Mouse (Mus musculus): ENCODE results near the gene Msx2. TPM values are rescaled to one million over a fixed set of nuclear protein-coding genes. Genes with fewer than 3 reads are reported as not detected.

Gene Msx2
- total RNA-seq, 2 experiments from 2014 or later: 0.55 to 0.86 TPM

Other genes with a start within 250 kb of the Msx2 start
- 10 to 100 TPM; 13.2 to 14.6 TPM for gene Ror2, start 186.9 kb downstream of the Msx2 start, total RNA-seq (2021)
- gene Sptlc1, start 95.7 kb downstream of the Msx2 start, total RNA-seq (2021): 10 to 100 TPM; 18.2 to 18.3 TPM